Mouse (Mus musculus): ENCODE measurements around the gene 4933406M09Rik. TPM values are rescaled to one million over a fixed set of nuclear protein-coding genes. Genes with fewer than 3 reads are reported as not detected.

The 4933406M09Rik gene
- not detected for total RNA-seq (2023)

DNA sequence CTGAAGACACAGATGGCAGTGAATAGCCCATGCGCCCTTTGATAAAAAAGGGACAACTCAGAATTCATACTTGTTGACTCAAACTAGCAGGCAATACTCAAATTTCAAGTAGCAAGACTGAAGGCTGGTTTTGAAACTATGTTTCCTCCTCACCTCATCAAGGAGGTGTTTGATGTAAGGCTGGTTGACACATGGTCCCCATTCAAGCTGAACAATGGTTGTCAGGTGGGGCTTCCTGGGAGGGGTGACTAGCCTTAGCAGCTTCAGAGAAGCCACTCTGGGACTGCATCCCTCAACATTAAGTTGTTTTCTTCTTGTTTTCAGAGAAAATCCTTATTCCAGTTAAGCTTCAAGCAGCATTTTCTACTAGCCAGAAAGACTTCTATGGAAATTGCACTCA, at the start of gene 4933406M09Rik:
Gene 4933406M09Rik (plus strand): TSS at position 275 of the 400 bp plus-strand sequence.

DNA sequence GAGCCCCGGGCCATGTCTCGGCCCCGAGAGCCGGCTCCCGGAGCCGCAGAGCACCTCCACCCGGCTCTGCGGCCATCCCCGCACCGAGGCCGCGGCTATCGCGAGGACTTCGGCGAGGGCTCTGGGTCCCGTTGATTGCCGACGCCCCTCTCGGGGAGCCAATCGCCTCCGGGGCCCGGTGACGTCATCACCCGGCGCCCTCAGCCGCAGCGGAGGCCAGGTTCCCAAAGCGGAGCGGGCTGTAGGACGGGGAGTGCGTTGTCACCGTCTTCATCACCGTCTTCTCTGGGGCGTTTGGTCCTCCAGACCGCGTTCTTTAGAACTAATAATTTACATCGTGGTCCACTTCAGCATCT, 23.9 kb upstream of the 4933406M09Rik start, which contains the start of gene Tmem183a:
Gene Tmem183a (minus strand): TSS at position 123 of the 356 bp plus-strand sequence.

DNA sequence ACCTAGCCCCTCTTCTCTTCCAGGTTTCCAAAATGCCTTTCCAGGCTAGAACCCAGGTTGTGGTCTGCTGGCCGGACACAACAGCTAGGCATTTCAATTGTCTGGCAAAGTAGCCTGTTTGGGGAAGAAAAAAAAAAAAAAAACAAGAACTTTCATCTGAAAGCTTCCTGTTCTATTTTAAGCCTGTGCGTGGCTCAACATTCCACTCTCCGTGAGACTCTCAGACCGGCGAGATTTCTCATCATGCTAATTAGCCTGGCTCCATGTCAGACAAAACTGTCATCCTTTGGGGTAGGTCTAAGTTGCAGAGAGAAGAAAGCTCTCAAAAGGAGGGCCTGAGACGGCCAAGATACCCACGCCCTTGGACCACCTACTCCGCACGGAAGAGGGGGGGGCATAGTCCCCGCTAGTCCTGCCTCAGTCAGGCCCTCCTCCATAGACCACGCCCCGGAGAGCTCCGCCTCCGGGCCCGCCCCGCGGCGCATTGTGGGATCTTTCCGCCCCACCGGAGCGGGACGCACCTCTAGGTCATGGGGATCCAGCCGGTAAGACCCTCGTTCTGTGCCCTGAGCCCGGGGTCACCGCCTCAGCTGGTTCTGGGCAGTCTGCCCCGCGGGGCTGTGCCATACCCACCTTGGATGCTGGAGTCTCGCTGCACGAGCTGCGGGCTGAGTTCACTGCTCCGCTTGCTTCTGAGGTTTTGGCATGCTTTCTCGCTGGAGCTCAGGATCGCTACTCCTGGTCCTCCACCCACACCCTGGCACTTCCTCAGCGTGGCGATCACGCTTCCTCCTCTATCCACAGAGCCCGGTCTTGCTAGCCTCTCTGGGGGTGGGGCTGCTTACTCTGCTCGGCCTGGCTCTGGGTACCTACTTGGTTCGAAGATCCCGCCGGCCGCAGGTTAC, 20.0 kb downstream of the 4933406M09Rik start, which contains the start of gene Cyb5r1:
Gene Cyb5r1 (plus strand): TSS at position 51 of the 905 bp plus-strand sequence.

DNA sequence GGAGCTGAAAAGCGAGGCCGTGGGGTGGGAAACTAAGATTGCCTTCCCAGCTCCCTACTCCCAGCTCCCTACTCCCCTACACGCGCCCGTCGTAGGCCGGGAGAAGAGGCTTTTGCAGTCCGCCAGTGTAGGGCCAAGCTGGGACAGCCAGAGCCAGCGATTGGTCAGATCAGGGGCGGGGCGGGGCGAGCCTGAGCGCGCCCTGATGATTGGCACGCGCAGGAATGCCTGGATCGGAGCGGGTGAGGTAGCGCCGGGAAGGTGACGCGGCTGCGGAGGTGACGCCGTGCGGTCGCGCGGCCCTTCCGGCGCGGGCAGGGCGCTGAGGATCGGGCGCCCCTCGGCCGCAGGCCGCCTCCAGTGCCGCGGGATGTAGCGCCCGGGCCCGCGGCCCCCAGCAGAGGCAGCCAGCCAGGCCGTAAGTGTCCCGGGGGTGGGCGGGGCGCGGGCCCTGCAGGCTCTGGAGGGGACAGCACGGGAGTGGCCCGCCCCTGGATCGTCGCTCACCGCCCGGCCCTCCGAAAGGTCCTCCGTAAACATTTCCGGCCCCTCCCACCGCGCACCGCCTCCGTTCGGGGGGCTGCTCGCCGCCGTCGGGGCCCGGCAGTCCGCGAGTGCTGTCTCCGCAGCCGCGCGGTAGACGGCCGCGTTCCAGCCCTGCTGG, 29.6 kb downstream of the 4933406M09Rik start, which contains the start of gene Adipor1:
Gene Adipor1 (plus strand): TSS at position 211 of the 664 bp plus-strand sequence.

Other genes starting within 250 kb of the 4933406M09Rik start
- gene Chil1, start 203.8 kb upstream of the 4933406M09Rik start, total RNA-seq (2023) = 10 to 100 TPM; 14.3 to 24.9 TPM
- not detected for gene Mybph, start 192.5 kb upstream of the 4933406M09Rik start, total RNA-seq (2023)
- gene Adora1, start 150.5 kb upstream of the 4933406M09Rik start, total RNA-seq (2023) = not detected
- gene Myog, start 96.0 kb upstream of the 4933406M09Rik start, total RNA-seq (2023) = not detected
- 10 to 100 TPM; 40.0 to 40.1 TPM for gene Ppfia4, start 53.0 kb upstream of the 4933406M09Rik start, total RNA-seq (2023)
- 10 to 100 TPM; 47.6 to 58.3 TPM for gene Tmem183a, start 24.0 kb upstream of the 4933406M09Rik start, total RNA-seq (2023)
- 10 to 100 TPM; 74.8 to 77.0 TPM for gene Cyb5r1, start 19.6 kb downstream of the 4933406M09Rik start, total RNA-seq (2023)
- 100 to 1,000 TPM; 213 to 224 TPM for gene Adipor1, start 29.4 kb downstream of the 4933406M09Rik start, total RNA-seq (2023)
- 10 to 100 TPM; 13.2 to 14.6 TPM for gene Klhl12, start 69.6 kb downstream of the 4933406M09Rik start, total RNA-seq (2023)
- 10 to 100 TPM; 15.8 to 16.2 TPM for gene Rabif, start 108.7 kb downstream of the 4933406M09Rik start, total RNA-seq (2023)
- not detected for gene Mgat4e, start 163.7 kb downstream of the 4933406M09Rik start, total RNA-seq (2023)
- 10 to 100 TPM; 32.4 to 34.0 TPM for gene Kdm5b, start 174.2 kb downstream of the 4933406M09Rik start, total RNA-seq (2023)

Measured in monocyte, adult 59 days (primary cell).